Mouse (Mus musculus) ovary, adult 18-20 months (tissue): ENCODE data around the gene B3gat3.
A peak's percentile ranks its signal among the peaks of the same experiment; 100 is the strongest.
"Not testable (repeated sequence)": the region's sequence is repeated elsewhere in the genome, so short reads cannot be mapped to it uniquely, and the experiment has no call there.

Source experiments
- DNase-seq: peaks from one replicate; pipeline ENCODE4 v3.0.0; 2022; ENCODE audit warnings: low spot score, mixed read lengths

Gene B3gat3

GRCm38 (mm10) chr19:8942276-8942964 lies 22.2 kb downstream of the B3gat3 start:
- DNase-seq = no peak

GRCm38 (mm10) chr19:8943047-8943446 lies 22.9 kb downstream of the B3gat3 start:
- no peak for DNase-seq

GRCm38 (mm10) chr19:8944062-8944461 lies 23.9 kb downstream of the B3gat3 start:
- DNase-seq = no peak

- no peak for DNase-seq
Measured at GRCm38 (mm10) chr19:8944750-8945149, 24.6 kb downstream of the B3gat3 start.

- DNase-seq = no peak
Measured at GRCm38 (mm10) chr19:8945251-8945650, 25.1 kb downstream of the B3gat3 start.

GRCm38 (mm10) chr19:8946929-8947328 lies 26.8 kb downstream of the B3gat3 start:
- DNase-seq = no peak

- DNase-seq = no peak
Measured at GRCm38 (mm10) chr19:8950190-8950589, 30.0 kb downstream of the B3gat3 start.

- no peak for DNase-seq
Measured at GRCm38 (mm10) chr19:8952241-8952640, 32.1 kb downstream of the B3gat3 start.

- peak; percentile 85 for DNase-seq
Measured at GRCm38 (mm10) chr19:8953135-8954039, 33.2 kb downstream of the B3gat3 start, which contains the start of gene Tut1. Gene Tut1, plus strand, starts transcription at chr19:8953847.

GRCm38 (mm10) chr19:8954171-8954570 lies 34.0 kb downstream of the B3gat3 start:
- DNase-seq = no peak

- no peak for DNase-seq
Measured at GRCm38 (mm10) chr19:8962256-8962655, 42.1 kb downstream of the B3gat3 start.

- DNase-seq = no peak
Measured at GRCm38 (mm10) chr19:8965075-8965474, 44.9 kb downstream of the B3gat3 start.

- DNase-seq = peak; percentile 40
Measured at GRCm38 (mm10) chr19:8965771-8966170, 45.6 kb downstream of the B3gat3 start.

GRCm38 (mm10) chr19:8966198-8966589 lies 46.0 kb downstream of the B3gat3 start:
- DNase-seq = no peak

GRCm38 (mm10) chr19:8966590-8967372 lies 46.6 kb downstream of the B3gat3 start, which contains the start of gene Eef1g:
Gene Eef1g, plus strand, starts transcription at chr19:8967041.
- peak; percentile 100 for DNase-seq

GRCm38 (mm10) chr19:8967373-8967743 lies 47.2 kb downstream of the B3gat3 start:
- DNase-seq = no peak

GRCm38 (mm10) chr19:8967893-8968292 lies 47.7 kb downstream of the B3gat3 start:
- no peak for DNase-seq

GRCm38 (mm10) chr19:8972491-8972890 lies 52.3 kb downstream of the B3gat3 start:
- not testable (repeated sequence) for DNase-seq

- DNase-seq = no peak
Measured at GRCm38 (mm10) chr19:8974638-8975037, 54.5 kb downstream of the B3gat3 start.

GRCm38 (mm10) chr19:8975491-8975890 lies 55.3 kb downstream of the B3gat3 start:
- peak; percentile 60 for DNase-seq

GRCm38 (mm10) chr19:8976535-8976934 lies 56.4 kb downstream of the B3gat3 start:
- no peak for DNase-seq
